Mouse (Mus musculus): ENCODE measurements around the gene Tifab. TPM values are rescaled to one million over a fixed set of nuclear protein-coding genes. Genes with fewer than 3 reads are reported as not detected.

Tifab gene
- polyA plus RNA-seq (2012; ENCODE audit: low replicate concordance), result 2.2 and 5.0 TPM in 2 replicates

GRCm38 (mm10) chr13:56178416-56179035 is at the start of gene Tifab:
Gene Tifab, minus strand, starts transcription at chr13:56178885.

GRCm38 (mm10) chr13:56136200-56136599 is 42.5 kb downstream of the Tifab start, which contains the start of gene H2afy:
Gene H2afy, minus strand, starts transcription at chr13:56136361.

Other genes with a start within 250 kb of the Tifab start
- gene H2afy, start 42.5 kb downstream of the Tifab start, polyA plus RNA-seq (2012; ENCODE audit: low replicate concordance), result 170 and 328 TPM in 2 replicates
- gene Neurog1, start 73.3 kb upstream of the Tifab start, polyA plus RNA-seq (2012; ENCODE audit: low replicate concordance), result not detected in 2 replicates
- 0.16 TPM in 1 of 2 replicates, not detected in the other for gene Cxcl14, start 117.7 kb upstream of the Tifab start, polyA plus RNA-seq (2012; ENCODE audit: low replicate concordance)
- not detected in 2 replicates for gene Gm3045, start 247.7 kb upstream of the Tifab start, polyA plus RNA-seq (2012; ENCODE audit: low replicate concordance)

All from leukemia stem cell, adult 10-12 weeks (primary cell).